Mouse (Mus musculus) hindbrain, embryonic 10.5 days (tissue): ENCODE results near the gene Lyar. TPM values are rescaled to one million over a fixed set of nuclear protein-coding genes. Genes with fewer than 3 reads are reported as not detected.

Experiments
- DNase-seq: peaks from one replicate; pipeline ENCODE4 v3.0.0-alpha.2; 2017; ENCODE audit warnings: low spot score
- H3K27ac ChIP-seq: fragments of 300-500 bp; sonication (generic); 2 replicates; pipeline ENCODE4 v1.5.1; 2016; ENCODE audit warnings: mild to moderate bottlenecking, moderate library complexity
- H3K27me3 ChIP-seq: fragments of 300-500 bp; sonication (generic); 2 replicates; pipeline ENCODE4 v1.6.1; 2016; ENCODE audit warnings: mild to moderate bottlenecking; ENCODE audit not compliant: poor library complexity, insufficient read depth, severe bottlenecking
- H3K36me3 ChIP-seq: fragments of 300-500 bp; sonication (generic); 2 replicates; pipeline ENCODE4 v1.6.1; 2016; ENCODE audit warnings: mild to moderate bottlenecking, moderate library complexity
- H3K4me1 ChIP-seq: fragments of 300-500 bp; sonication (generic); replicated peaks from 2 replicates; pipeline ENCODE4 v1.6.1; 2016; ENCODE audit warnings: mild to moderate bottlenecking
- H3K4me3 ChIP-seq: fragments of 300-500 bp; sonication (generic); 2 replicates; pipeline ENCODE4 v1.5.1; 2016; ENCODE audit warnings: mild to moderate bottlenecking, moderate library complexity
- H3K9me3 ChIP-seq: fragments of 300-500 bp; sonication (generic); 2 replicates; pipeline ENCODE4 v1.6.1; 2016; ENCODE audit warnings: mild to moderate bottlenecking, moderate library complexity
- WGBS: fragments of 180-500 bp; shearing (Covaris S2); methylation state at CpG from one replicate; pipeline ENCODE4 v1.1.7; 2016; 5-methylcytosine and 5-hydroxymethylcytosine counted together
- polyA plus RNA-seq: library from polyadenylated mRNA; unstranded; fragments of >200 nt; fragmentation: Nextera tagmentation; extraction: Ambion mirVana; gene quantifications from 2 replicates; pipeline ENCODE4 v1.2.1, GENCODE M21; 2016

Lyar gene
- polyA plus RNA-seq, 1 experiment from 2014 or later, result 101 TPM

DNA sequence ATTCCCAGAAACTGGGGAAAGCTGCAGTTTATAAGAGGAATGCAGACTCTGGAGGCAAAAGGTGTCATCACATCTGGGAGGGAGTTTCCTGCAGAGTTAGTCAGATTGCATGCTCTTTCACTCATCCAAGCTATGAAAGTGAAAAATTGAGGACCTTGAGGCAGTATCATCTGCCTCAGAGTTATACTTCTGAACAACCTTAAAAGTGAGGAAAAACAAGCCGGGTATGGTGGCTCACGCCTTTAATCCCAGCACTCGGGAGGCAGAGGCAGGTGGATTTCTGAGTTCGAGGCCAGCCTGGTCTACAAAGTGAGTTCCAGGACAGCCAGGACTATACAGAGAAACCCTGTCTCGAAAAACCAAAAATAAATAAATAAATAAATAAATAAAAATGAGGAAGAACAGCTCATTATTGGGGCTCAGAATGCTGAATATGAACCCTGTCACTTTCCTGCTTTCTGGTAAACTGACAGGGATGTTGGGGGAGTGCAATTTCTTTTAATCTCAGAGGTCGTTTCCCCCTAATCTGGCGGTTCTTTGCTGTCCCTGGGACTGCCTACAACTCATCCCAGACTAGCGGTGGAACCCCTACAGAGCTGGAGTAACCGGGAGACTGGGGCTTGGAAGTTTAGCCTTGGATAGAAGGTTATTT lies 39.3 kb downstream of the Lyar start:
- Histone ChIP-seq H3K36me3 (peaks cover 25% of the 10 kb centered on the region), H3K4me3 (peak overlapping the region; percentile 89), H3K27me3 (no peaks in the 10 kb centered on the region), H3K9me3 (no peaks in the 10 kb centered on the region), H3K27ac (peak overlapping the region; percentile 92), H3K4me1 (peaks cover 9% of the 10 kb centered on the region)
- no peak for DNase-seq
- 43% methylated on average over 9 of the region's 9 CpGs for WGBS

DNA sequence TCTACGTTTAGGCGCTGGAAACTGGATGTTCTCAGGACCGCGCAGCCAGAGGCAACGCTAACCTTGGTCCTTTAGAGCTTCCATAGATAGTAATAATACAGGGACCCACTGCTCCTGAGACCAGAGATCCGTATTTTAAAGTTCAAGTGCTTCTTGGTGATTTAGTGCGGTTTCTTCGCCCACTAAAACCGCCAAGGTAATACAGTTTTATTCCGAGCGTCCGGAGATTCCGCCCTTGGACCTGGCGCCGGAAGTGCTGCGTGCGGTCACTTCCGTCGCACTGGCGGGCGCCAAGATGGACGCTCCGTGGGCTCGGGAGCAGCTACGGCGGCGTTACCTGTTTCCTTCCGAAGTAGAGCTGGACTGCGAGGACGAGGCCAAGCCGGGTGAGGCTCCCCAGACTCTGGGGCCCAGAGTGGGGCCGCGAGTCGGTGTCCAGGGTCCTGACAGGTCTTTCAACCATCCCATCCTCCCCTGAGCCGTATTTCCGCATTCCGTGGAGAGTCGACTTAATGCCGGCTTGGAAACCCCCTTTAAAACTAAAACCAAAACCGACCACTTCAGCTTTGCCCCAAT lies 39.9 kb downstream of the Lyar start, which contains the start of gene Tmem128:
Tmem128 (plus strand) TSS at position 79 of the 576 bp plus-strand sequence.
- WGBS, result under 1% methylated on average over 40 of the region's 40 CpGs
- H3K4me1 ChIP-seq, result peaks cover 9% of the 10 kb centered on the region
- H3K9me3 ChIP-seq, result no peaks in the 10 kb centered on the region
- H3K27me3 ChIP-seq, result no peaks in the 10 kb centered on the region
- H3K36me3 ChIP-seq, result peaks cover 31% of the 10 kb centered on the region
- peak within 1 kb of the TSS; percentile 92 for H3K27ac ChIP-seq
- H3K4me3 ChIP-seq, result peak within 1 kb of the TSS; percentile 89
- peak; percentile 68 for DNase-seq

DNA sequence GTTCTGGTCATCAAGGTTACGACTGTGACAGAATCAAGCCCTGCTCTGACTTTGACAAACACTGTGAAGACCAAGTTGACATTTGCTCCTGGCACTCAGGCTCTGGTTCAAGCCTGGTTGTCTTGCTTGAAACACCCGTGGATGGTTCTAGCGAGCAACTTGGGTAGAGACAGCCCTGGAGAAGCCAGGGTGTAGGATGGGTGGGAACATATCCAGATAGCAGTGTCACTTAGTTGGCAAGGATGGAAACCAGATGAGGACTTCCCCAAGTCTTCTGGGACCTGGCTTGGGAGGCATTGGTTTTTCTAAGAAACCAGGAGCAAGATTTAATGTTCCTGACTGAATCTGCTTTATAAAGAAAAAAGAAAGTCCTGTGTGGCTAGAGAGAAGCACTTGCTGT lies 50.7 kb downstream of the Lyar start:
- Histone ChIP-seq H3K4me3 (no peak overlapping the region), H3K36me3 (peaks cover 50% of the 10 kb centered on the region), H3K27me3 (peaks cover 28% of the 10 kb centered on the region), H3K9me3 (no peaks in the 10 kb centered on the region), H3K4me1 (no peaks in the 10 kb centered on the region), H3K27ac (no peak overlapping the region)
- no peak for DNase-seq
- WGBS, result 94% methylated on average over 3 of the region's 3 CpGs

DNA sequence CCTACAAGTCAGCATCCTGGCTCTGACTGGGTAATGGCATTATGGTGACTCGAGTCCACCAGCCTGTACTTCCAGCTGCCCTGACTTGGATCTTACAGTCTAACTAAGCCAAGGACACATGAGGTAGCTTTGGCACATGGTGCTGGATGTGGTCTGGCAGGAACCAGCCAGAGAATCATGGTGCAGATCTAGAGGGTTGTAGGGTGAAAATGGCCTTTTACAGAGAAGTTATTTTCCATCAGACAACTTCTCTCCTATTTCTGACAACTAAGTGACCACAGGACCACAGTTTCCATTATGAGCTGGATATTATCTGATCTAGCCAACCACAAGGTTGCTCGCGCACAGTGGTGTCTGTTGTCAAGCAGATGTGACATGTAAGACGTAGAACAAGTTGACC lies 53.6 kb downstream of the Lyar start:
- no peaks in the 10 kb centered on the region for H3K9me3 ChIP-seq
- H3K27ac ChIP-seq, result no peak overlapping the region
- H3K27me3 ChIP-seq, result peaks cover 57% of the 10 kb centered on the region
- peaks cover 18% of the 10 kb centered on the region for H3K4me1 ChIP-seq
- H3K4me3 ChIP-seq, result no peak overlapping the region
- H3K36me3 ChIP-seq, result peaks cover 22% of the 10 kb centered on the region
- DNase-seq, result no peak
- WGBS, result 90% methylated on average over 4 of the region's 4 CpGs

DNA sequence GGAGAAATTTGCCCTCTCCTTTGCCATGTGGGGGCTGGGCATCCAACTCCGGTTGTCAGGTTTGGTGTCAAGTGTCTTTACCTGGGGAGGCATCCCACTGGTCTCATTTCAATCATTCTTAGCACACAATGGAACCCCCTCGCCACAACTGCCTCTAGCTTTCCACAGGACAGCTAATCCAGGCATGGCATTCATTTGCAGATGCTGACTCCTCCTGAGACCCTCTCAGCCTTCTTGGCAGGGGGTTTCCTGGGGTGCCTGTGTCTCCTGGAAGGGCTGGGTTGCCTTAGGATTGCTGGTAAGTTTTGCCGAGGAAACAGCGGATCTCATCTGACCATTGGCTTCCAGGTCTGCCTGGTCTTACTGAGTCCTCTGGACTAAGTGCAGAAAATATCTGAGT lies 55.5 kb downstream of the Lyar start, which contains the start of gene Otop1:
Otop1 (plus strand) TSS at position 202 of the 400 bp plus-strand sequence.
- Histone ChIP-seq H3K4me3 (peak within 1 kb of the TSS; percentile 48), H3K27ac (no peak within 1 kb of the TSS), H3K4me1 (peaks cover 18% of the 10 kb centered on the region), H3K36me3 (peaks cover 10% of the 10 kb centered on the region), H3K9me3 (no peaks in the 10 kb centered on the region), H3K27me3 (peaks cover 77% of the 10 kb centered on the region)
- 1% methylated on average over 4 of the region's 4 CpGs for WGBS
- no peak for DNase-seq

DNA sequence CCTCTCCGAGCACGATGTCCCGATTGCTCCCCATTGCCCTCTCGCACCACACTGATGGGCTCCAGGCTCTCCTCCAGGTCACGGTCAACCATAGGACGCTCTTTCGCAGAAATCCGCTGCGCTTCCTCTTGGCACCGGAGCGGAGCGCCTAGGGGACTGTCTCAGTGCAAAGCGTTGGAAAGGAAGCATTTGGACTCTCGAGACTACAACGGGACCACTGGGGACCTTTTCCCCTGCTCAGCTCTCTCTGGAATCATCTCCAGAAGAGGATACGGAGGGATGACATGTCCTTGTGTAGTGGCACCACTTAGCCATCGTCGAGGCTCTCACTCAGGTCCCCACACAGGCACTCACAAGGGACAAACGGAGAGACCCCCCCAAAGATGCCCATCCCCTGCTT lies 56.2 kb downstream of the Lyar start:
- peak; percentile 20 for DNase-seq
- Histone ChIP-seq H3K4me1 (peaks cover 18% of the 10 kb centered on the region), H3K4me3 (peak overlapping the region; percentile 29), H3K27ac (no peak overlapping the region), H3K36me3 (peaks cover 3% of the 10 kb centered on the region), H3K27me3 (peaks cover 79% of the 10 kb centered on the region), H3K9me3 (no peaks in the 10 kb centered on the region)
- WGBS, result 2% methylated on average over 19 of the region's 19 CpGs

DNA sequence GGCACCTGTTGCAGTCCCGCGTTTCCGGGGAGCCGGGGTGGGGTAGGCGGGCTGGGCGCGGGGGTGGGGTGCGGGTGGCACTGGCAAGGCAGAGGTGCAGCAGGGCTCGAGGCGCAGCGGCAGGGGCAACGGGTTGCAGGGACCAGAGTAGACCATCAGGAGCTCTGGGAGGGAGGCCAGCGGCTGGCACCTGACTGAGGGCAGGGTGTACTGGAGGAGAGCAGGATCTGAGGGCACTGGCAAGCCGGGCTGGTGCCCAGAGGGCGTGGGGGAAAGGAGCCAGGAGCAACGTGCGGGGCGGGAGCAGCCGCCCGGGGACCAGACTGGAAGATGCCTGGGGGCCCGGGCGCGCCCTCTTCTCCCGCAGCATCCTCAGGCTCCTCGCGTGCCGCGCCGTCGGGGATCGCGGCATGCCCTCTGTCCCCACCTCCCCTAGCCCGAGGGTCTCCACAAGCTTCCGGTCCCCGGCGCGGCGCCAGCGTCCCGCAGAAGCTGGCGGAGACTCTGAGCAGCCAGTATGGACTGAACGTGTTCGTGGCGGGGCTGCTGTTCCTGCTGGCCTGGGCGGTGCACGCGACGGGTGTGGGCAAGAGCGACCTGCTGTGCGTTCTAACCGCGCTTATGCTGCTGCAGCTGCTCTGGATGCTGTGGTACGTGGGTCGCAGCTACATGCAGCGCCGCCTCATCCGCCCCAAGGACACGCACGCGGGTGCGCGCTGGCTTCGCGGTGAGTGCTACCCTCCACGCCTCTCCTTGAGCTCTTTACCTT lies 57.0 kb downstream of the Lyar start:
- no peaks in the 10 kb centered on the region for H3K36me3 ChIP-seq

DNA sequence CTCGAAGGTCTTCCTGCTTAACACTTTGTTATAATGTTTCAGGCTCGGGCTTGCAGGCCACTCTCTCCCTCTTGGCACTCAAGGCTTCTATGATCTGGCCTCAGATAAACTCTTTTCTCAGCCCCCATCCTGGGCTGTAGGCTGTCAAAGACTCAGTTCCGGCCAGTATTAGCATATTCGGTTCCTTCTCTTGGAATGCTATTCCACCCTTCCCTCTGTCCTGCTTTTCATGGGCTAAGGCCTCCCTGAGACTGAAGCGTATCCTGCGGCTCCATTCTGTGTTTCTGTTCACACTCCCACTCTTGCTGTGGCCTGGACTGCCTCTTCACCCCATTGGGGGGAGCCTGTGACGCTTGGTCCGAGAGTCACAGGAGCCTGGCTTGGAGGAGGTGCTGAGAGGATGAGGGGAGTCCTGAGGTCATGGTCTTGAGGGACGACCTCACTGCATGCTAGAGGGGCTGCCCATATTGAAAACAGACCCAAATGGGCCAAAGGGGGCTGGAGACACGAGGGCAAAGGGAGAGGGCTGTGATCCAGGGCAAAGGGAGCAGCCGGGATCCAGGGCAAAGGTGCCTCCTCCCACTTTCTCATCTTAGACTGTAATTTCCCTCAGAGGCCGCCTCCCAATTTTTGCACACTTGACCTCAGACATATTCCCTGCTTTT lies 57.8 kb downstream of the Lyar start:
- H3K4me1 ChIP-seq, result peaks cover 18% of the 10 kb centered on the region
- H3K9me3 ChIP-seq, result no peaks in the 10 kb centered on the region
- WGBS, result 16% methylated on average over 12 of the region's 12 CpGs
- H3K27ac ChIP-seq, result no peak overlapping the region
- no peaks in the 10 kb centered on the region for H3K36me3 ChIP-seq
- peak; percentile 19 for DNase-seq
- peaks cover 83% of the 10 kb centered on the region for H3K27me3 ChIP-seq
- peak overlapping the region; percentile 48 for H3K4me3 ChIP-seq

More for the DNA sequence above, 57.0 kb downstream of the Lyar start:
- H3K4me1 ChIP-seq, result peaks cover 18% of the 10 kb centered on the region
- 1% methylated on average over 65 of the region's 65 CpGs for WGBS
- DNase-seq, result peak; percentile 35
- H3K9me3 ChIP-seq, result no peaks in the 10 kb centered on the region
- H3K27ac ChIP-seq, result no peak overlapping the region
- peaks cover 79% of the 10 kb centered on the region for H3K27me3 ChIP-seq
- H3K4me3 ChIP-seq, result peak overlapping the region; percentile 48

DNA sequence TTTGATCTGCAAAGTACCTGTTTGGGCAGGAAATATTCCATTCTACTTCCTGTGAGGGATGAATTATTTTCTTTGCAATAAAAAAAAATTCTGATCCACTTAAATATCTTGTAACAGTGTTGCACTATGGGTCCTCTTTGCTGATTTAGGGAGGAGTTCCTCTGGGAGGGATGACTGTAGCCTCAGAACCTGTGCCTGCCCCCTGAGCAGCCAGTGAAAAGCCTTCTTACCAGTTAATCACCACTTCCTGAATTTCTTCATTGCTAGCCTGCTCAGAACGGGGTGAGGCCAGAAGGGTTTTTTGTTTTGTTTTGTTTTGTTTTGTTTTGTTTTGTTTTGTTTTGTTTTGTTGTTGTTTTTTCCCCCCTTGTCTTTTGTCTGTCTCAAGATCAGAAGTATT lies 59.8 kb downstream of the Lyar start:
- Histone ChIP-seq H3K36me3 (no peaks in the 10 kb centered on the region), H3K9me3 (no peaks in the 10 kb centered on the region), H3K4me1 (peaks cover 18% of the 10 kb centered on the region), H3K27me3 (peaks cover 64% of the 10 kb centered on the region), H3K4me3 (no peak overlapping the region), H3K27ac (no peak overlapping the region)
- no peak for DNase-seq
- WGBS, result 44% methylated on average over 1 of the region's 1 CpGs

Other genes with a start within 250 kb of the Lyar start
- gene Stx18, start 181.7 kb upstream of the Lyar start, polyA plus RNA-seq, result 52.0 and 52.7 TPM in 2 replicates
- 142 and 224 TPM in 2 replicates for gene Nsg1, start 60.6 kb upstream of the Lyar start, polyA plus RNA-seq
- gene Zbtb49, start within 50 bp of the Lyar start, polyA plus RNA-seq, result 16.4 and 19.4 TPM in 2 replicates
- gene Tmem128, start 39.7 kb downstream of the Lyar start, polyA plus RNA-seq, result 81.7 and 93.4 TPM in 2 replicates
- gene Otop1, start 55.5 kb downstream of the Lyar start, polyA plus RNA-seq, result 0.06 and 0.07 TPM in 2 replicates
- gene Drd5, start 98.9 kb downstream of the Lyar start, polyA plus RNA-seq, result not detected in 2 replicates